Mouse (Mus musculus) forebrain, postnatal 0 days (tissue): ENCODE measurements around the gene Npr1. TPM values are rescaled to one million over a fixed set of nuclear protein-coding genes. Genes with fewer than 3 reads are reported as not detected.

Source experiments
- ATAC-seq: fragments of 200-750 bp; cut with Nextera tagmentation; 2 replicates; pipeline ENCODE4 v1.8.0; 2017; ENCODE audit warnings: mild to moderate bottlenecking, moderate library complexity
- DNase-seq: peaks from one replicate; pipeline ENCODE4 v3.0.0-alpha.2; 2015
- H3K27ac ChIP-seq: fragments of 300-500 bp; sonication (generic); 2 replicates; pipeline ENCODE4 v1.5.1; 2014; ENCODE audit warnings: low read depth, mild to moderate bottlenecking, antibody characterized with exemption, low read length, moderate library complexity, mixed read lengths
- H3K27me3 ChIP-seq: fragments of 300-500 bp; sonication (generic); 2 replicates; pipeline ENCODE4 v1.6.1; 2014; ENCODE audit warnings: mild to moderate bottlenecking, low read length, mixed read lengths; ENCODE audit not compliant: insufficient read depth
- H3K36me3 ChIP-seq: fragments of 300-500 bp; sonication (generic); 2 replicates; pipeline ENCODE4 v1.6.1; 2014; ENCODE audit warnings: mild to moderate bottlenecking, moderate library complexity; ENCODE audit not compliant: insufficient read depth
- H3K4me1 ChIP-seq: fragments of 300-500 bp; sonication (generic); 2 replicates; pipeline ENCODE4 v1.6.1; 2014; ENCODE audit warnings: antibody characterized with exemption; ENCODE audit not compliant: insufficient read depth
- H3K4me2 ChIP-seq: fragments of 300-500 bp; sonication (generic); 2 replicates; pipeline ENCODE4 v1.6.1; 2014; ENCODE audit warnings: low read depth, mild to moderate bottlenecking, moderate library complexity
- H3K4me3 ChIP-seq: fragments of 300-500 bp; sonication (generic); 2 replicates; pipeline ENCODE4 v1.5.1; 2014; ENCODE audit warnings: low read depth, low read length, mixed read lengths
- H3K9ac ChIP-seq: fragments of 300-500 bp; sonication (generic); 2 replicates; pipeline ENCODE4 v1.6.1; 2014; ENCODE audit warnings: mild to moderate bottlenecking
- H3K9me3 ChIP-seq: fragments of 300-500 bp; sonication (generic); 2 replicates; pipeline ENCODE4 v1.6.1; 2016; ENCODE audit warnings: low read length
- CTCF ChIP-seq: sonication (generic); IDR thresholded peaks from 2 replicates; pipeline ENCODE4 v1.5.1; 2016; ENCODE audit warnings: antibody characterized with exemption, control low read depth, low read depth
- WGBS: fragments of 180-500 bp; shearing (Covaris S2); extraction: QIAGEN DNeasy Blood & Tissue Kit; methylation state at CpG from one replicate; pipeline ENCODE4 v1.1.7; 2014; 5-methylcytosine and 5-hydroxymethylcytosine counted together
- polyA plus RNA-seq: library from polyadenylated mRNA; unstranded; fragments of >200 nt; fragmentation: Nextera tagmentation; extraction: Ambion mirVana; gene quantifications from 2 replicates; pipeline ENCODE4 v1.2.1, GENCODE M21; 2015
- total RNA-seq: library from RNA; depleted of rRNA; stranded (reverse); fragments of >200 nt; gene quantifications from 2 replicates; pipeline ENCODE4 v1.2.3, GENCODE M21; 2014; rRNA removed

The Npr1 gene
- total and polyA plus RNA-seq, 2 experiments from 2014 or later = 1.7 to 2.7 TPM

- H3K27ac ChIP-seq = no peak overlapping the region
- H3K36me3 ChIP-seq = peaks cover 93% of the 10 kb centered on the region
- 99% methylated on average over 5 of the region's 5 CpGs for WGBS
- no peak for DNase-seq
- H3K9me3 ChIP-seq = no peaks in the 10 kb centered on the region
- no peak overlapping the region for H3K4me3 ChIP-seq
- no peak for ATAC-seq
- TF ChIP-seq CTCF = no peak
- no peaks in the 10 kb centered on the region for H3K27me3 ChIP-seq
- H3K4me2 ChIP-seq = no peak overlapping the region
- H3K4me1 ChIP-seq = no peaks in the 10 kb centered on the region
- H3K9ac ChIP-seq = no peak overlapping the region
These were observed 59.3 kb downstream of the Npr1 start for GRCm38 (mm10) chr3:90406414-90406813.

- no peaks in the 10 kb centered on the region for H3K27me3 ChIP-seq
- no peaks in the 10 kb centered on the region for H3K9me3 ChIP-seq
- DNase-seq (no peak), ATAC-seq (no peak)
- no peak overlapping the region for H3K27ac ChIP-seq
- no peak for TF ChIP-seq CTCF
- H3K36me3 ChIP-seq = peaks cover 95% of the 10 kb centered on the region
- H3K4me3 ChIP-seq = no peak overlapping the region
- H3K9ac ChIP-seq = no peak overlapping the region
- H3K4me2 ChIP-seq = no peak overlapping the region
- 93% methylated on average over 4 of the region's 4 CpGs for WGBS
- H3K4me1 ChIP-seq = no peaks in the 10 kb centered on the region
These were observed 61.1 kb downstream of the Npr1 start for GRCm38 (mm10) chr3:90404609-90405008.

- DNase-seq (no peak), ATAC-seq (no peak)
- no peak overlapping the region for H3K27ac ChIP-seq
- no peak overlapping the region for H3K4me2 ChIP-seq
- H3K4me1 ChIP-seq = no peaks in the 10 kb centered on the region
- no peak overlapping the region for H3K9ac ChIP-seq
- H3K4me3 ChIP-seq = no peak overlapping the region
- 91% methylated on average over 3 of the region's 3 CpGs for WGBS
- no peaks in the 10 kb centered on the region for H3K9me3 ChIP-seq
- H3K27me3 ChIP-seq = no peaks in the 10 kb centered on the region
- TF ChIP-seq CTCF = no peak
- H3K36me3 ChIP-seq = peaks cover 95% of the 10 kb centered on the region
These were observed 61.5 kb downstream of the Npr1 start for GRCm38 (mm10) chr3:90404121-90404520.

- Histone ChIP-seq H3K27me3 (no peaks in the 10 kb centered on the region), H3K4me1 (no peaks in the 10 kb centered on the region), H3K9me3 (no peaks in the 10 kb centered on the region), H3K27ac (no peak overlapping the region), H3K4me2 (no peak overlapping the region), H3K4me3 (no peak overlapping the region), H3K9ac (no peak overlapping the region), H3K36me3 (peaks cover 92% of the 10 kb centered on the region)
- no peak for TF ChIP-seq CTCF
- ATAC-seq (no peak), DNase-seq (no peak)
- 76% methylated on average over 4 of the region's 4 CpGs for WGBS
These were observed 64.7 kb downstream of the Npr1 start for GRCm38 (mm10) chr3:90400993-90401392.

Other genes starting within 250 kb of the Npr1 start
- gene Jtb, start 234.3 kb downstream of the Npr1 start, total RNA-seq = 70.1 and 75.7 TPM in 2 replicates
- 131 and 139 TPM in 2 replicates for gene Jtb, start 234.3 kb downstream of the Npr1 start, polyA plus RNA-seq
- 1.4 and 2.7 TPM in 2 replicates for gene Creb3l4, start 222.4 kb downstream of the Npr1 start, total RNA-seq
- gene Creb3l4, start 222.4 kb downstream of the Npr1 start, polyA plus RNA-seq = 0.91 and 1.0 TPM in 2 replicates
- gene Slc39a1, start 217.7 kb downstream of the Npr1 start, total RNA-seq = 68.1 and 72.0 TPM in 2 replicates
- 50.0 and 51.6 TPM in 2 replicates for gene Slc39a1, start 217.7 kb downstream of the Npr1 start, polyA plus RNA-seq
- gene Crtc2, start 211.7 kb downstream of the Npr1 start, total RNA-seq = 13.9 and 17.2 TPM in 2 replicates
- gene Crtc2, start 211.7 kb downstream of the Npr1 start, polyA plus RNA-seq = 12.9 and 14.7 TPM in 2 replicates
- gene Dennd4b, start 200.7 kb downstream of the Npr1 start, total RNA-seq = 20.1 and 29.8 TPM in 2 replicates
- 4.4 and 5.1 TPM in 2 replicates for gene Dennd4b, start 200.7 kb downstream of the Npr1 start, polyA plus RNA-seq
- 29.5 and 34.1 TPM in 2 replicates for gene Gatad2b, start 172.7 kb downstream of the Npr1 start, total RNA-seq
- gene Gatad2b, start 172.7 kb downstream of the Npr1 start, polyA plus RNA-seq = 6.9 and 12.6 TPM in 2 replicates
- 47.4 and 50.8 TPM in 2 replicates for gene Slc27a3, start 75.9 kb downstream of the Npr1 start, total RNA-seq
- 23.7 and 25.0 TPM in 2 replicates for gene Slc27a3, start 75.9 kb downstream of the Npr1 start, polyA plus RNA-seq
- gene Ints3, start 32.2 kb downstream of the Npr1 start, total RNA-seq = 49.7 and 51.5 TPM in 2 replicates
- 16.0 and 20.6 TPM in 2 replicates for gene Ints3, start 32.2 kb downstream of the Npr1 start, polyA plus RNA-seq
- 199 and 239 TPM in 2 replicates for gene Ilf2, start 10.3 kb upstream of the Npr1 start, total RNA-seq
- 170 and 191 TPM in 2 replicates for gene Ilf2, start 10.3 kb upstream of the Npr1 start, polyA plus RNA-seq
- gene Snapin, start 25.2 kb upstream of the Npr1 start, total RNA-seq = 41.4 and 48.2 TPM in 2 replicates
- 79.1 and 80.4 TPM in 2 replicates for gene Snapin, start 25.2 kb upstream of the Npr1 start, polyA plus RNA-seq
- 272 and 302 TPM in 2 replicates for gene Chtop, start 43.6 kb upstream of the Npr1 start, total RNA-seq
- 179 and 186 TPM in 2 replicates for gene Chtop, start 43.6 kb upstream of the Npr1 start, polyA plus RNA-seq
- gene S100a1, start 48.5 kb upstream of the Npr1 start, total RNA-seq = 16.1 and 33.6 TPM in 2 replicates
- gene S100a1, start 48.5 kb upstream of the Npr1 start, polyA plus RNA-seq = 47.0 and 52.8 TPM in 2 replicates
- 8.4 and 11.2 TPM in 2 replicates for gene S100a13, start 48.6 kb upstream of the Npr1 start, total RNA-seq
- 16.1 and 20.5 TPM in 2 replicates for gene S100a13, start 48.6 kb upstream of the Npr1 start, polyA plus RNA-seq
- 0.08 TPM in 1 of 2 replicates, not detected in the other for gene S100a14, start 61.0 kb upstream of the Npr1 start, total RNA-seq
- not detected in 2 replicates for gene S100a14, start 61.0 kb upstream of the Npr1 start, polyA plus RNA-seq
- gene S100a16, start 71.4 kb upstream of the Npr1 start, total RNA-seq = 39.4 and 48.7 TPM in 2 replicates
- 74.4 and 78.6 TPM in 2 replicates for gene S100a16, start 71.4 kb upstream of the Npr1 start, polyA plus RNA-seq
- gene S100a3, start 94.7 kb upstream of the Npr1 start, total RNA-seq = 0.10 and 0.23 TPM in 2 replicates
- 0.51 and 0.52 TPM in 2 replicates for gene S100a3, start 94.7 kb upstream of the Npr1 start, polyA plus RNA-seq
- gene S100a2, start 124.4 kb upstream of the Npr1 start, total RNA-seq = not detected in 2 replicates
- gene S100a2, start 124.4 kb upstream of the Npr1 start, polyA plus RNA-seq = not detected in 2 replicates
- not detected in 2 replicates for gene Gm42674, start 136.0 kb upstream of the Npr1 start, total RNA-seq
- gene Gm42674, start 136.0 kb upstream of the Npr1 start, polyA plus RNA-seq = not detected in 2 replicates
- 2.8 and 5.9 TPM in 2 replicates for gene S100a4, start 137.9 kb upstream of the Npr1 start, total RNA-seq
- 2.1 and 2.4 TPM in 2 replicates for gene S100a4, start 137.9 kb upstream of the Npr1 start, polyA plus RNA-seq
- not detected in 2 replicates for gene S100a5, start 142.7 kb upstream of the Npr1 start, total RNA-seq
- 0.79 TPM in 1 of 2 replicates, not detected in the other for gene S100a5, start 142.7 kb upstream of the Npr1 start, polyA plus RNA-seq
- gene S100a6, start 147.0 kb upstream of the Npr1 start, total RNA-seq = 17.9 and 18.1 TPM in 2 replicates
- gene S100a6, start 147.0 kb upstream of the Npr1 start, polyA plus RNA-seq = 34.9 and 40.7 TPM in 2 replicates
- 0.19 and 0.23 TPM in 2 replicates for gene S100a7a, start 188.2 kb upstream of the Npr1 start, total RNA-seq
- not detected in 2 replicates for gene S100a7a, start 188.2 kb upstream of the Npr1 start, polyA plus RNA-seq
- 6.7 and 15.1 TPM in 2 replicates for gene S100a8, start 203.1 kb upstream of the Npr1 start, total RNA-seq
- 4.3 and 13.9 TPM in 2 replicates for gene S100a8, start 203.1 kb upstream of the Npr1 start, polyA plus RNA-seq
- gene S100a9, start 229.9 kb upstream of the Npr1 start, total RNA-seq = 0.90 and 5.3 TPM in 2 replicates
- 3.6 and 11.5 TPM in 2 replicates for gene S100a9, start 229.9 kb upstream of the Npr1 start, polyA plus RNA-seq